Mouse (Mus musculus): ENCODE data around the gene Atf7.

Atf7 gene

GRCm38 (mm10) chr15:102500479-102500878 is 124.8 kb downstream of the Atf7 start:
- DNase-seq (ENCODE audit: extremely low read depth, low read depth): no peak

DNA sequence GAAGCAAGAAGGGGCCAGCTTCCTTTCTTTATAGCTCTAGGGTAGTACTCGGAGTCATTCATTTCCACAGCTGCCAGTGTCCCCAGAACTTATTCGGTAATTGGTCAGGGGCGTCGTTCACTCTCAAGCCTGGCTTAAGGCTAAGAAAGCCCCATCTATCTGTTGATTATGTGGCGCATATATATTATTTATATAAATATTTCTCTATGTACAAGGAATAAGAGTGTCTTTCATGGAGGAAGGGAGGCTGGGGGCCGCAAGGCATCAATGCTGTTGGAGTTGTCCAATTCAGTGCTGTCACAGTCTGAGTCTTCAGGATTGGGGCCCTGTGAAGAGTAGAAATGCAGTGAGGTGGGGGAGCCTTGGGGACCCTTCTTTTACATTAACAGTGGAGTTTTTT is 125.4 kb downstream of the Atf7 start:
- no peak for DNase-seq (ENCODE audit: extremely low read depth, low read depth)

- peak; percentile 80 for DNase-seq (ENCODE audit: extremely low read depth, low read depth)
Measured at GRCm38 (mm10) chr15:102499370-102499769, 125.9 kb downstream of the Atf7 start.

DNA sequence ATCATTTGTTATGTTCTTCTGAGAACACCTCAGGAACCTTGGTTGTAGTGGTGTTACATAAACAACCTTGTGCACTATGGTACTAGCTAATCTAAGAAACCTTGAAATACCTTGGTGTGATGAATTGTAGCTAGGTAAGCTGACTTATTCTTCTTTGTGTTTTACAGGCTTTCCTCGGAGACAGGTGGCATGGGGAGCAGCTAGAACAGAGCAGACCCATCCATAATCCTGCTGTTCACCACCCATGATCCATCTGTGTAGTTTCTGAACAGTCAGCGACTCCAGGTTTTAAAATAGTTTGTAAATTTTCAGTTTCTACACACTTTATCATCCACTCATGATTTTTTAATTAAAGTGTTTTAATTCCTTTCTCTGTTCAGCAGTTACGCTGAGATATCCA is 126.9 kb downstream of the Atf7 start:
- DNase-seq (ENCODE audit: extremely low read depth, low read depth): no peak

- no peak for DNase-seq (ENCODE audit: extremely low read depth, low read depth)
Measured at GRCm38 (mm10) chr15:102487664-102488063, 137.6 kb downstream of the Atf7 start.

- no peak for DNase-seq (ENCODE audit: extremely low read depth, low read depth)
Measured at GRCm38 (mm10) chr15:102485853-102486252, 139.4 kb downstream of the Atf7 start.

- no peak for DNase-seq (ENCODE audit: extremely low read depth, low read depth)
Measured at GRCm38 (mm10) chr15:102483136-102483535, 142.1 kb downstream of the Atf7 start.
